In the genomic region with DNA sequence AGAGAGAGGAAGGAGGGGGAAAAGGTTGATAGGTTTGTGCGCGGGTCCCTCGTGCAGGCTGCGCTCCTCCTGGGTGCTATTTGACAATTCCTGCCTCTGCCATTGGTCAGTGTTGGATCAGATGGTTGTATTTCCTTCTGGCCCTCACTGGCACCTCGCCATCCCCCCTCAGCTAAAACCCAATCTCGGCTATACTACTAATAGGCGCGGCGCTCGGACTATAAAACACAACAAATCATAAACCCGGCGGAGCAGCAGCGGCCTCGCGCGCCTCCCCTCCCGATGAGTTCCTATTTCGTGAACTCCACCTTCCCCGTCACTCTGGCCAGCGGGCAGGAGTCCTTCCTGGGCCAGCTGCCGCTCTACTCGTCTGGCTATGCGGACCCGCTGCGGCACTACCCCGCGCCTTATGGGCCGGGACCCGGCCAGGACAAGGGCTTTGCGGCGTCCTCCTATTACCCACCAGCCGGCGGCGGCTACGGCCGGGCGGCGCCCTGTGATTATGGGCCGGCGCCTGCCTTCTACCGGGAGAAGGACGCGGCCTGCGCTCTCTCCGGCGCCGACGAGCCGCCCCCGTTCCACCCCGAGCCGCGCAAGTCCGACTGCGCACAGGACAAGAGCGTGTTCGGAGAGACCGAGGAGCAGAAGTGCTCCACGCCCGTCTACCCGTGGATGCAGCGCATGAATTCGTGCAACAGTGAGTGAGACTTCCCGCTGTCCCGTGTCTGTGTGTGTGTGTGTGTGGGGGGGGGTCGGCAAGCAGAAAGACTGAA, we compare ENCODE assay signal across 8 mouse cellular contexts. TPM values are rescaled to one million over a fixed set of nuclear protein-coding genes. Genes with fewer than 3 reads are reported as not detected.
DNase-seq lines count a peak whose midpoint lies in the region; ATAC-seq lines count a peak whose summit lies in the region.

No protein-coding gene starts in this region.

- H3K36me3 ChIP-seq in liver, embryonic 15.5 days (replicated peaks) = no peaks in the 10 kb centered on the region

- WGBS in liver, embryonic 15.5 days (ENCODE audit: insufficient replicate concordance) = under 1% methylated on average over 66 of the region's 66 CpGs

- H3K4me3 ChIP-seq in liver, embryonic 15.5 days (replicated peaks) = peak overlapping the region; percentile 17; the same call in 1 of the 2 replicates

- no peaks in the 10 kb centered on the region for H3K4me1 ChIP-seq in liver, embryonic 15.5 days (replicated peaks)

- ATAC-seq in liver, embryonic 15.5 days (ENCODE audit: insufficient read depth) = no peak
- ATAC-seq in frontal cortex, adult (ENCODE audit: low TSS enrichment) = no peak

- peaks cover 100% of the 10 kb centered on the region for H3K27me3 ChIP-seq in liver, embryonic 15.5 days

- DNase-seq in adrenal gland, adult 2 months = peak; percentile 91
- no peak for DNase-seq in adrenal gland, postnatal 4 days (ENCODE audit: low spot score in 2 of 2)
- DNase-seq in adrenal gland, postnatal 14 days = peak; percentile 92
- peak; percentile 92 for DNase-seq in kidney, adult 18-20 months
- DNase-seq in cerebellum, adult 8-10 months = no peak
- DNase-seq in ovary, postnatal 36 days (ENCODE audit: low spot score) = no peak

- peak overlapping the region; percentile 33 for H3K4me2 ChIP-seq in liver, embryonic 15.5 days

- no peak overlapping the region for H3K9ac ChIP-seq in liver, embryonic 15.5 days

- H3K9me3 ChIP-seq in liver, embryonic 15.5 days (replicated peaks) = no peaks in the 10 kb centered on the region

- H3K27ac ChIP-seq in liver, embryonic 15.5 days (replicated peaks) = no peak overlapping the region

RNA-seq across cellular contexts. Expression of a gene that starts 4.1 kb away (rescaled TPM):
- total RNA-seq in adrenal gland, adult 2 months (2021) = 10 to 100 TPM; 15.2 to 31.6 TPM
- 43.4 and 45.6 TPM in 2 replicates for polyA plus RNA-seq in adrenal gland, adult 2 months (2012; rRNA removed)
- 10 to 100 TPM; 26.5 to 27.8 TPM for total RNA-seq in adrenal gland, postnatal 4 days (2021)
- total RNA-seq in adrenal gland, postnatal 14 days (2021) = 17.1 and 18.7 TPM in 2 replicates
- polyA plus RNA-seq in liver, embryonic 15.5 days (2015; fragmentation: Nextera tagmentation; extraction: Ambion mirVana) = 0.30 and 0.37 TPM in 2 replicates

RNA-seq across cellular contexts. Expression of a gene that starts 6.8 kb away (rescaled TPM):
- total RNA-seq in adrenal gland, adult 2 months (2021) = 10 to 100 TPM; 33.0 to 72.2 TPM
- polyA plus RNA-seq in adrenal gland, adult 2 months (2012; rRNA removed) = 201 and 210 TPM in 2 replicates
- 10 to 100 TPM; 43.6 to 47.9 TPM for total RNA-seq in adrenal gland, postnatal 4 days (2021)
- 35.7 and 39.8 TPM in 2 replicates for total RNA-seq in adrenal gland, postnatal 14 days (2021)
- polyA plus RNA-seq in liver, embryonic 15.5 days (2015; fragmentation: Nextera tagmentation; extraction: Ambion mirVana) = 0.06 TPM in 1 of 2 replicates, not detected in the other

RNA-seq across cellular contexts. Expression of a gene that starts 12.7 kb away (rescaled TPM):
- total RNA-seq in adrenal gland, adult 2 months (2021) = 10 to 100 TPM; 46.4 to 46.7 TPM
- polyA plus RNA-seq in adrenal gland, adult 2 months (2012; rRNA removed) = 48.8 and 55.9 TPM in 2 replicates
- total RNA-seq in adrenal gland, postnatal 4 days (2021) = 10 to 100 TPM; 39.4 to 49.8 TPM
- 34.3 and 37.8 TPM in 2 replicates for total RNA-seq in adrenal gland, postnatal 14 days (2021)
- polyA plus RNA-seq in liver, embryonic 15.5 days (2015; fragmentation: Nextera tagmentation; extraction: Ambion mirVana) = 0.15 and 0.24 TPM in 2 replicates

RNA-seq across cellular contexts. Expression of a gene that starts 17.4 kb away (rescaled TPM):
- total RNA-seq in adrenal gland, adult 2 months (2021) = 10 to 100 TPM; 67.3 to 93.9 TPM
- 357 and 428 TPM in 2 replicates for polyA plus RNA-seq in adrenal gland, adult 2 months (2012; rRNA removed)
- 10 to 100 TPM; 58.4 to 61.2 TPM for total RNA-seq in adrenal gland, postnatal 4 days (2021)
- 56.7 and 59.4 TPM in 2 replicates for total RNA-seq in adrenal gland, postnatal 14 days (2021)
- not detected in 2 replicates for polyA plus RNA-seq in liver, embryonic 15.5 days (2015; fragmentation: Nextera tagmentation; extraction: Ambion mirVana)

RNA-seq across cellular contexts. Expression of a gene that starts 19.0 kb away (rescaled TPM):
- 10 to 100 TPM; 16.7 to 21.8 TPM for total RNA-seq in adrenal gland, adult 2 months (2021)
- polyA plus RNA-seq in adrenal gland, adult 2 months (2012; rRNA removed) = 27.9 and 30.0 TPM in 2 replicates
- 10 to 100 TPM; 19.8 to 22.0 TPM for total RNA-seq in adrenal gland, postnatal 4 days (2021)
- 14.0 and 15.7 TPM in 2 replicates for total RNA-seq in adrenal gland, postnatal 14 days (2021)
- polyA plus RNA-seq in liver, embryonic 15.5 days (2015; fragmentation: Nextera tagmentation; extraction: Ambion mirVana) = 0.10 TPM in 2 replicates

Comparison
In these comparisons a context has a peak if more than half of its experiments do, and no peak if none do; other contexts are left out.
1. DNase-seq: peak in adrenal gland, adult 2 months (single experiment), adrenal gland, postnatal 14 days (single experiment) and kidney, adult 18-20 months (single experiment); none in adrenal gland, postnatal 4 days (0 of 2), cerebellum, adult 8-10 months (single experiment) and ovary, postnatal 36 days (single experiment).